9 mouse cellular contexts compared by ENCODE assay signal in the genomic region with DNA sequence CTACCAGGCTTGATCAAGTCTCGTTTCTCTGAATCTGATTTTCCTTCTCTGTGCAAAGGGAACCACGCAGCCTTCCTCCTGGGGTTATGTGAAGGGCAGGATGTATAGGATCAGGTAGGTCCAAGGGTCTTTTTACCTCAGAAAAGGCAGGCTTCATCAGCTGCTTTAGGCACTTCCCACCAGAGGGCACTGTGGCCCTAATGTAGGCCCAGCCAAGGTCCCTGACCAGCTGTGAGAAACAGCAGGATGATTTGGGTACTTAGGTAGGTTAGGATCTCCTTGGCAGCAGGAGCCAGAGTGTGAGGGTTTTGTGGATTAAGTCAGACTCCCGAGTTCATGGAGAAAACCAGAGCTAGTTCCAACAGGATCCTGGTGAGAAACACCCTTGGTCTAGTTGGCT. TPM values are rescaled to one million over a fixed set of nuclear protein-coding genes. Genes with fewer than 3 reads are reported as not detected.
DNase-seq lines count a peak whose midpoint lies in the region; ATAC-seq and TF ChIP-seq lines count a peak whose summit lies in the region.
"Had no signal": no experiment of that assay in that cellular context is flagged by ENCODE, and none has a peak within 500 bp of the region (broad histone marks: within the 10 kb centered on the region; RNA-seq: fewer than 3 reads in every experiment).

No protein-coding gene starts in this region.

- H3K4me3 ChIP-seq in left cerebral cortex, adult 2 months: no peak overlapping the region
- H3K4me3 ChIP-seq in MEL (ENCODE audit: control insufficient read depth in 1 of 2, insufficient read depth in 1 of 2, low read depth in 2 of 2, low read length in 2 of 2): no peak overlapping the region
- no peak overlapping the region for H3K4me3 ChIP-seq in cerebellum, adult 2 months (replicated peaks; ENCODE audit: insufficient read depth, low read depth, low read length)
- H3K4me3 ChIP-seq in hindbrain, embryonic 12.5 days: no peak overlapping the region
- H3K4me3 ChIP-seq: megakaryocyte, embryonic 14.5 days had no signal

- H3K9ac ChIP-seq in MEL (ENCODE audit: control insufficient read depth, low read depth, low read length, poor library complexity, severe bottlenecking): no peak overlapping the region
- H3K9ac ChIP-seq in hindbrain, embryonic 12.5 days: no peak overlapping the region

- H3K9me3 ChIP-seq in MEL (replicated peaks; ENCODE audit: insufficient read depth, low read length): no peaks in the 10 kb centered on the region
- H3K9me3 ChIP-seq in hindbrain, embryonic 12.5 days (replicated peaks): no peaks in the 10 kb centered on the region
- H3K9me3 ChIP-seq: megakaryocyte, embryonic 14.5 days had no signal

- intact Hi-C loops in left cerebral cortex, adult 2 months (cut with DNase I): loop anchor here (1.0 to 10.0 kb wide), 2 partner anchors 113 to 145 kb away; partner anchors contain the start of gene Pcmtd2
- intact Hi-C loops in left cerebral cortex, postnatal 36 days (cut with DNase I): loop anchor here (1.0 to 10.0 kb wide), 2 partner anchors 113 to 145 kb away; partner anchors contain the start of gene Pcmtd2

- TF ChIP-seq CTCF in left cerebral cortex, adult 2 months (IDR thresholded peaks at IDR 0.05): peak; percentile 65
- peak; percentile 49 to 67 (median 61) for TF ChIP-seq CTCF in MEL (IDR thresholded peaks at IDR 0.05 in 2 of 3, conservative IDR thresholded peaks at IDR 0.05 in 1 of 3; ENCODE audit: control insufficient read depth in 1 of 3, insufficient read depth in 1 of 3, low read depth in 2 of 3, low read length in 3 of 3, poor library complexity in 1 of 3, severe bottlenecking in 1 of 3)
- peak; percentile 72 for TF ChIP-seq CTCF in cerebellum, adult 2 months (IDR thresholded peaks at IDR 0.05; ENCODE audit: borderline replicate concordance, insufficient read depth, low read depth, low read length)

- peak; percentile 66; the same call in 1 of the 2 replicates for ATAC-seq in hindbrain, embryonic 12.5 days (ENCODE audit: low FRiP score)
- peak; percentile 60 for ATAC-seq in megakaryocyte, adult 5-6 weeks (ENCODE audit: poor library complexity, severe bottlenecking)

- no peak overlapping the region for H3K27ac ChIP-seq in left cerebral cortex, adult 2 months
- H3K27ac ChIP-seq in MEL (ENCODE audit: control insufficient read depth, low read depth, low read length): no peak overlapping the region
- no peak overlapping the region for H3K27ac ChIP-seq in cerebellum, adult 2 months (ENCODE audit: insufficient read depth, low read length)
- 0 out of 2 replicates have a peak overlapping the region, but pooled peaks have one; percentile 4 for H3K27ac ChIP-seq in hindbrain, embryonic 12.5 days

- TF ChIP-seq EP300 in MEL (IDR thresholded peaks at IDR 0.05; ENCODE audit: low read depth in 1 of 2, low read length in 2 of 2): no peak

- DNase-seq in left cerebral cortex, adult 2 months (ENCODE audit: extremely low spot score in 1 of 2, low spot score in 2 of 2): no peak
- DNase-seq in left cerebral cortex, postnatal 36 days (ENCODE audit: low spot score in 2 of 2): no peak
- DNase-seq in MEL (ENCODE audit: low read depth, low spot score): peak; percentile 50
- DNase-seq in cerebellum, adult 2 months: no peak
- no peak for DNase-seq in T-cell, adult 2 months (ENCODE audit: low spot score)
- DNase-seq in frontal cortex, postnatal 36 days (ENCODE audit: low spot score in 2 of 2): no peak

- H3K4me1 ChIP-seq in MEL (ENCODE audit: control insufficient read depth in 1 of 2, insufficient read depth in 2 of 2, low read length in 2 of 2): no peaks in the 10 kb centered on the region
- peaks cover 29% of the 10 kb centered on the region for H3K4me1 ChIP-seq in cerebellum, adult 2 months (ENCODE audit: control insufficient read depth, insufficient read depth, low read length)
- H3K4me1 ChIP-seq in hindbrain, embryonic 12.5 days: no peaks in the 10 kb centered on the region
- H3K4me1 ChIP-seq: megakaryocyte, embryonic 14.5 days had no signal

- no peaks in the 10 kb centered on the region for H3K36me3 ChIP-seq in MEL (ENCODE audit: control insufficient read depth in 1 of 2, insufficient read depth in 2 of 2, low read length in 2 of 2)
- H3K36me3 ChIP-seq in hindbrain, embryonic 12.5 days: peaks cover 19% of the 10 kb centered on the region

- H3K27me3 ChIP-seq in MEL (ENCODE audit: control insufficient read depth in 1 of 2, insufficient read depth in 2 of 2, low read length in 2 of 2): no peaks in the 10 kb centered on the region
- no peaks in the 10 kb centered on the region for H3K27me3 ChIP-seq in cerebellum, adult 2 months (ENCODE audit: control insufficient read depth, insufficient read depth, low read length)
- H3K27me3 ChIP-seq in hindbrain, embryonic 12.5 days: no peaks in the 10 kb centered on the region

- TF ChIP-seq POLR2A in MEL (IDR thresholded peaks at IDR 0.05; ENCODE audit: control insufficient read depth in 1 of 2, insufficient read depth in 1 of 2, low read depth in 1 of 2, low read length in 2 of 2, poor library complexity in 1 of 2): no peak
- no peak for TF ChIP-seq POLR2A in cerebellum, adult 2 months (IDR thresholded peaks at IDR 0.05; ENCODE audit: borderline replicate concordance, insufficient read depth, low read length)

- no peak overlapping the region for H3K4me2 ChIP-seq in hindbrain, embryonic 12.5 days (replicated peaks)

- H3K79me2 ChIP-seq in MEL (ENCODE audit: control insufficient read depth, insufficient read depth, low read length, poor library complexity): no peaks in the 10 kb centered on the region

- peak; percentile 74 for TF ChIP-seq RAD21 in MEL (IDR thresholded peaks at IDR 0.05; ENCODE audit: low read depth, low read length)

- WGBS in cerebellum, adult 2 months: 43% methylated on average over 3 of the region's 3 CpGs
- 14% methylated on average over 3 of the region's 3 CpGs for WGBS in hindbrain, embryonic 12.5 days

TF ChIP-seq in MEL, 35 proteins besides CTCF, POLR2A, EP300 and RAD21:
- TF ChIP-seq TAL1 (IDR thresholded peaks at IDR 0.05; ENCODE audit: low read length) (no peak), ZC3H11A (IDR thresholded peaks at IDR 0.05; ENCODE audit: low read depth, low read length) (peak; percentile 68), HCFC1 (IDR thresholded peaks at IDR 0.05; ENCODE audit: low read depth, low read length) (no peak), SMC3 (IDR thresholded peaks at IDR 0.05; ENCODE audit: low read depth, low read length) (peak; percentile 73)

RNA-seq across cellular contexts. Expression of gene Oprl1, which starts 7.4 kb away (rescaled TPM):
- total RNA-seq in left cerebral cortex, adult 2 months (2021): 10 to 100 TPM; 48.7 to 53.2 TPM
- total RNA-seq in left cerebral cortex, postnatal 36 days (2021): 10 to 100 TPM; 54.7 to 55.4 TPM
- 0.04 TPM in 1 of 2 replicates, not detected in the other for total RNA-seq in MEL (2012; rRNA removed)
- under 1 TPM in 1 of 2 experiments, not detected in 1; 0.25 TPM for polyA plus RNA-seq in MEL (2012; ENCODE audit: insufficient read depth in 1 of 2, insufficient read length in 2 of 2, low read depth in 1 of 2, low replicate concordance in 2 of 2, missing spikeins in 1 of 2)
- 28.6 and 35.1 TPM in 2 replicates for polyA plus RNA-seq in cerebellum, adult 2 months (2012; rRNA removed)
- 42.7 and 43.2 TPM in 2 replicates for polyA plus RNA-seq in hindbrain, embryonic 12.5 days (2016; fragmentation: Nextera tagmentation; extraction: Ambion mirVana)
- not detected in 2 replicates for total RNA-seq in megakaryocyte, adult 5-6 weeks (2015)
- not detected in 2 replicates for total RNA-seq in megakaryocyte, adult 5-6 weeks (2017)

RNA-seq across cellular contexts. Expression of gene Lkaaear1, which starts 24.0 kb away (rescaled TPM):
- total RNA-seq in left cerebral cortex, adult 2 months (2021): not detected
- not detected for total RNA-seq in left cerebral cortex, postnatal 36 days (2021)
- not detected in 2 replicates for total RNA-seq in MEL (2012; rRNA removed)
- polyA plus RNA-seq in MEL (2012; ENCODE audit: insufficient read depth in 1 of 2, insufficient read length in 2 of 2, low read depth in 1 of 2, low replicate concordance in 2 of 2, missing spikeins in 1 of 2): not detected
- polyA plus RNA-seq in cerebellum, adult 2 months (2012; rRNA removed): not detected in 2 replicates
- not detected in 2 replicates for polyA plus RNA-seq in hindbrain, embryonic 12.5 days (2016; fragmentation: Nextera tagmentation; extraction: Ambion mirVana)
- not detected in 2 replicates for total RNA-seq in megakaryocyte, adult 5-6 weeks (2015)
- not detected in 2 replicates for total RNA-seq in megakaryocyte, adult 5-6 weeks (2017)

RNA-seq across cellular contexts. Expression of gene Rgs19, which starts 28.4 kb away (rescaled TPM):
- 10 to 100 TPM; 30.6 to 33.2 TPM for total RNA-seq in left cerebral cortex, adult 2 months (2021)
- 10 to 100 TPM; 32.7 to 36.0 TPM for total RNA-seq in left cerebral cortex, postnatal 36 days (2021)
- total RNA-seq in MEL (2012; rRNA removed): 45.5 and 46.2 TPM in 2 replicates
- polyA plus RNA-seq in MEL (2012; ENCODE audit: insufficient read depth in 1 of 2, insufficient read length in 2 of 2, low read depth in 1 of 2, low replicate concordance in 2 of 2, missing spikeins in 1 of 2): 100 to 1,000 TPM in 1 of 2 experiments, not detected in 1; 157 TPM
- 29.2 and 30.6 TPM in 2 replicates for polyA plus RNA-seq in cerebellum, adult 2 months (2012; rRNA removed)
- 49.4 and 54.4 TPM in 2 replicates for polyA plus RNA-seq in hindbrain, embryonic 12.5 days (2016; fragmentation: Nextera tagmentation; extraction: Ambion mirVana)
- total RNA-seq in megakaryocyte, adult 5-6 weeks (2015): 502 and 576 TPM in 2 replicates
- 162 and 178 TPM in 2 replicates for total RNA-seq in megakaryocyte, adult 5-6 weeks (2017)

RNA-seq across cellular contexts. Expression of gene Myt1, which starts 40.9 kb away (rescaled TPM):
- total RNA-seq in left cerebral cortex, adult 2 months (2021): 10 to 100 TPM; 17.9 to 19.6 TPM
- total RNA-seq in left cerebral cortex, postnatal 36 days (2021): 10 to 100 TPM; 11.7 to 29.5 TPM
- total RNA-seq in MEL (2012; rRNA removed): not detected in 2 replicates
- not detected for polyA plus RNA-seq in MEL (2012; ENCODE audit: insufficient read depth in 1 of 2, insufficient read length in 2 of 2, low read depth in 1 of 2, low replicate concordance in 2 of 2, missing spikeins in 1 of 2)
- 44.2 and 47.5 TPM in 2 replicates for polyA plus RNA-seq in cerebellum, adult 2 months (2012; rRNA removed)
- polyA plus RNA-seq in hindbrain, embryonic 12.5 days (2016; fragmentation: Nextera tagmentation; extraction: Ambion mirVana): 57.8 and 62.1 TPM in 2 replicates
- total RNA-seq in megakaryocyte, adult 5-6 weeks (2015): not detected in 2 replicates
- total RNA-seq in megakaryocyte, adult 5-6 weeks (2017): not detected in 2 replicates

RNA-seq across cellular contexts. Expression of gene Tcea2, which starts 42.1 kb away (rescaled TPM):
- 10 to 100 TPM; 65.7 to 78.1 TPM for total RNA-seq in left cerebral cortex, adult 2 months (2021)
- 10 to 100 TPM; 64.9 to 75.5 TPM for total RNA-seq in left cerebral cortex, postnatal 36 days (2021)
- 6.7 and 7.3 TPM in 2 replicates for total RNA-seq in MEL (2012; rRNA removed)
- polyA plus RNA-seq in MEL (2012; ENCODE audit: insufficient read depth in 1 of 2, insufficient read length in 2 of 2, low read depth in 1 of 2, low replicate concordance in 2 of 2, missing spikeins in 1 of 2): 10 to 100 TPM in 1 of 2 experiments, not detected in 1; 17.0 TPM
- 128 and 138 TPM in 2 replicates for polyA plus RNA-seq in cerebellum, adult 2 months (2012; rRNA removed)
- polyA plus RNA-seq in hindbrain, embryonic 12.5 days (2016; fragmentation: Nextera tagmentation; extraction: Ambion mirVana): 27.7 and 29.9 TPM in 2 replicates
- total RNA-seq in megakaryocyte, adult 5-6 weeks (2015): 9.4 and 9.6 TPM in 2 replicates
- total RNA-seq in megakaryocyte, adult 5-6 weeks (2017): 6.3 and 8.2 TPM in 2 replicates

Comparison
In these comparisons a context has a peak if more than half of its experiments do, and no peak if none do; other contexts are left out.
1. RNA of gene Oprl1, which starts 7.4 kb away (total RNA-seq): 54.7 to 55.4 TPM in left cerebral cortex, postnatal 36 days and 48.7 to 53.2 TPM in left cerebral cortex, adult 2 months; 0.04 TPM in MEL and not detected in megakaryocyte, adult 5-6 weeks; every median in the first group is over 10 times any median in the second.
2. Peak in every context shown above with its lines, with median percentiles within 50 percentile points of each other: CTCF ChIP-seq.